Mouse (Mus musculus): ENCODE data around the gene Ubxn10. TPM values are rescaled to one million over a fixed set of nuclear protein-coding genes. Genes with fewer than 3 reads are reported as not detected.

Ubxn10 gene
- polyA plus RNA-seq, 1 experiment from 2014 or later: 0.68 TPM

- Histone ChIP-seq H3K9ac (no peak overlapping the region), H3K4me2 (no peak overlapping the region)
Observed at GRCm38 (mm10) chr4:138712096-138712495, 24.9 kb downstream of the Ubxn10 start.

GRCm38 (mm10) chr4:138711051-138711820 is 25.7 kb downstream of the Ubxn10 start:
- Histone ChIP-seq H3K4me2 (no peak overlapping the region), H3K27ac (replicated peaks) (no peak overlapping the region), H3K36me3 (no peaks in the 10 kb centered on the region), H3K9ac (no peak overlapping the region), H3K9me3 (no peaks in the 10 kb centered on the region), H3K4me1 (no peaks in the 10 kb centered on the region), H3K4me3 (no peak overlapping the region), H3K27me3 (replicated peaks) (peaks cover 23% of the 10 kb centered on the region)
- ATAC-seq (ENCODE audit: extremely low read depth, insufficient number of reproducible peaks, low FRiP score, low TSS enrichment): no peak
- 65% methylated on average over 17 of the region's 17 CpGs for WGBS

More at GRCm38 (mm10) chr4:138712096-138712495, 24.9 kb downstream of the Ubxn10 start:
- WGBS: 73% methylated on average over 11 of the region's 11 CpGs
- Histone ChIP-seq H3K4me1 (no peaks in the 10 kb centered on the region), H3K27ac (replicated peaks) (no peak overlapping the region), H3K4me3 (no peak overlapping the region), H3K36me3 (no peaks in the 10 kb centered on the region), H3K9me3 (no peaks in the 10 kb centered on the region), H3K27me3 (replicated peaks) (peaks cover 20% of the 10 kb centered on the region)
- no peak for ATAC-seq (ENCODE audit: extremely low read depth, insufficient number of reproducible peaks, low FRiP score, low TSS enrichment)

- 75% methylated on average over 11 of the region's 11 CpGs for WGBS
- no peak for ATAC-seq (ENCODE audit: extremely low read depth, insufficient number of reproducible peaks, low FRiP score, low TSS enrichment)
Observed at GRCm38 (mm10) chr4:138710633-138711032, 26.3 kb downstream of the Ubxn10 start.

GRCm38 (mm10) chr4:138709944-138710343 is 27.0 kb downstream of the Ubxn10 start:
- Histone ChIP-seq H3K36me3 (no peaks in the 10 kb centered on the region), H3K9ac (no peak overlapping the region)
- 71% methylated on average over 7 of the region's 7 CpGs for WGBS

More at GRCm38 (mm10) chr4:138710633-138711032, 26.3 kb downstream of the Ubxn10 start:
- H3K4me2 ChIP-seq: no peak overlapping the region
- H3K9me3 ChIP-seq: no peaks in the 10 kb centered on the region
- H3K9ac ChIP-seq: no peak overlapping the region
- H3K27ac ChIP-seq (replicated peaks): no peak overlapping the region
- H3K36me3 ChIP-seq: no peaks in the 10 kb centered on the region
- peaks cover 27% of the 10 kb centered on the region for H3K27me3 ChIP-seq (replicated peaks)
- no peaks in the 10 kb centered on the region for H3K4me1 ChIP-seq
- H3K4me3 ChIP-seq: no peak overlapping the region

GRCm38 (mm10) chr4:138709246-138709645 is 27.7 kb downstream of the Ubxn10 start:
- ATAC-seq (ENCODE audit: extremely low read depth, insufficient number of reproducible peaks, low FRiP score, low TSS enrichment): no peak
- no peak overlapping the region for H3K9ac ChIP-seq
- H3K36me3 ChIP-seq: no peaks in the 10 kb centered on the region
- H3K4me3 ChIP-seq: no peak overlapping the region
- peaks cover 27% of the 10 kb centered on the region for H3K27me3 ChIP-seq (replicated peaks)
- WGBS: 77% methylated on average over 11 of the region's 11 CpGs
- no peak overlapping the region for H3K27ac ChIP-seq (replicated peaks)
- no peaks in the 10 kb centered on the region for H3K9me3 ChIP-seq
- no peaks in the 10 kb centered on the region for H3K4me1 ChIP-seq
- H3K4me2 ChIP-seq: no peak overlapping the region

More at GRCm38 (mm10) chr4:138709944-138710343, 27.0 kb downstream of the Ubxn10 start:
- H3K27ac ChIP-seq (replicated peaks): no peak overlapping the region
- H3K27me3 ChIP-seq (replicated peaks): peaks cover 27% of the 10 kb centered on the region
- no peak overlapping the region for H3K4me2 ChIP-seq
- no peaks in the 10 kb centered on the region for H3K4me1 ChIP-seq
- H3K4me3 ChIP-seq: no peak overlapping the region
- no peak for ATAC-seq (ENCODE audit: extremely low read depth, insufficient number of reproducible peaks, low FRiP score, low TSS enrichment)
- H3K9me3 ChIP-seq: no peaks in the 10 kb centered on the region

GRCm38 (mm10) chr4:138708636-138709035 is 28.3 kb downstream of the Ubxn10 start:
- H3K4me3 ChIP-seq: no peak overlapping the region
- no peak overlapping the region for H3K27ac ChIP-seq (replicated peaks)
- H3K27me3 ChIP-seq (replicated peaks): peaks cover 29% of the 10 kb centered on the region
- no peaks in the 10 kb centered on the region for H3K36me3 ChIP-seq
- no peak for ATAC-seq (ENCODE audit: extremely low read depth, insufficient number of reproducible peaks, low FRiP score, low TSS enrichment)
- 5% methylated on average over 7 of the region's 7 CpGs for WGBS
- H3K9ac ChIP-seq: no peak overlapping the region
- no peaks in the 10 kb centered on the region for H3K4me1 ChIP-seq
- no peak overlapping the region for H3K4me2 ChIP-seq
- H3K9me3 ChIP-seq: no peaks in the 10 kb centered on the region

- no peaks in the 10 kb centered on the region for H3K9me3 ChIP-seq
- WGBS: 86% methylated on average over 8 of the region's 8 CpGs
Observed at GRCm38 (mm10) chr4:138706620-138707019, 30.3 kb downstream of the Ubxn10 start.

GRCm38 (mm10) chr4:138704169-138704568 is 32.8 kb downstream of the Ubxn10 start:
- Histone ChIP-seq H3K4me2 (no peak overlapping the region), H3K4me3 (no peak overlapping the region), H3K27ac (replicated peaks) (no peak overlapping the region), H3K9me3 (no peaks in the 10 kb centered on the region), H3K27me3 (replicated peaks) (peaks cover 43% of the 10 kb centered on the region), H3K9ac (no peak overlapping the region), H3K4me1 (no peaks in the 10 kb centered on the region), H3K36me3 (no peaks in the 10 kb centered on the region)
- ATAC-seq (ENCODE audit: extremely low read depth, insufficient number of reproducible peaks, low FRiP score, low TSS enrichment): no peak
- WGBS: 69% methylated on average over 4 of the region's 4 CpGs

More at GRCm38 (mm10) chr4:138706620-138707019, 30.3 kb downstream of the Ubxn10 start:
- no peak overlapping the region for H3K9ac ChIP-seq
- H3K27me3 ChIP-seq (replicated peaks): peaks cover 37% of the 10 kb centered on the region
- ATAC-seq (ENCODE audit: extremely low read depth, insufficient number of reproducible peaks, low FRiP score, low TSS enrichment): no peak
- no peaks in the 10 kb centered on the region for H3K36me3 ChIP-seq
- no peak overlapping the region for H3K4me2 ChIP-seq
- H3K4me3 ChIP-seq: no peak overlapping the region
- H3K27ac ChIP-seq (replicated peaks): no peak overlapping the region
- no peaks in the 10 kb centered on the region for H3K4me1 ChIP-seq

- Histone ChIP-seq H3K4me2 (no peak overlapping the region), H3K27ac (replicated peaks) (no peak overlapping the region), H3K4me3 (no peak overlapping the region), H3K9ac (no peak overlapping the region), H3K4me1 (no peaks in the 10 kb centered on the region), H3K9me3 (no peaks in the 10 kb centered on the region), H3K36me3 (no peaks in the 10 kb centered on the region), H3K27me3 (replicated peaks) (peaks cover 43% of the 10 kb centered on the region)
- WGBS: 41% methylated on average over 7 of the region's 7 CpGs
- no peak for ATAC-seq (ENCODE audit: extremely low read depth, insufficient number of reproducible peaks, low FRiP score, low TSS enrichment)
Observed at GRCm38 (mm10) chr4:138703591-138703990, 33.4 kb downstream of the Ubxn10 start.

- no peak overlapping the region for H3K9ac ChIP-seq
- H3K4me1 ChIP-seq: no peaks in the 10 kb centered on the region
- no peak overlapping the region for H3K27ac ChIP-seq (replicated peaks)
- WGBS: 63% methylated on average over 8 of the region's 8 CpGs
- ATAC-seq (ENCODE audit: extremely low read depth, insufficient number of reproducible peaks, low FRiP score, low TSS enrichment): no peak
- no peak overlapping the region for H3K4me2 ChIP-seq
- H3K27me3 ChIP-seq (replicated peaks): peaks cover 38% of the 10 kb centered on the region
- no peaks in the 10 kb centered on the region for H3K36me3 ChIP-seq
- no peaks in the 10 kb centered on the region for H3K9me3 ChIP-seq
- no peak overlapping the region for H3K4me3 ChIP-seq
Observed at GRCm38 (mm10) chr4:138702528-138702927, 34.4 kb downstream of the Ubxn10 start.

GRCm38 (mm10) chr4:138702031-138702430 is 34.9 kb downstream of the Ubxn10 start:
- no peak for ATAC-seq (ENCODE audit: extremely low read depth, insufficient number of reproducible peaks, low FRiP score, low TSS enrichment)
- H3K4me1 ChIP-seq: no peaks in the 10 kb centered on the region
- no peaks in the 10 kb centered on the region for H3K36me3 ChIP-seq
- H3K4me3 ChIP-seq: no peak overlapping the region
- no peak overlapping the region for H3K27ac ChIP-seq (replicated peaks)
- no peak overlapping the region for H3K4me2 ChIP-seq
- H3K9me3 ChIP-seq: no peaks in the 10 kb centered on the region
- 68% methylated on average over 2 of the region's 2 CpGs for WGBS
- H3K27me3 ChIP-seq (replicated peaks): peaks cover 42% of the 10 kb centered on the region
- no peak overlapping the region for H3K9ac ChIP-seq

GRCm38 (mm10) chr4:138701111-138701510 is 35.9 kb downstream of the Ubxn10 start:
- H3K36me3 ChIP-seq: no peaks in the 10 kb centered on the region
- no peaks in the 10 kb centered on the region for H3K9me3 ChIP-seq
- no peak overlapping the region for H3K4me2 ChIP-seq
- peaks cover 46% of the 10 kb centered on the region for H3K27me3 ChIP-seq (replicated peaks)
- no peak overlapping the region for H3K27ac ChIP-seq (replicated peaks)
- 57% methylated on average over 8 of the region's 8 CpGs for WGBS
- H3K9ac ChIP-seq: no peak overlapping the region
- ATAC-seq (ENCODE audit: extremely low read depth, insufficient number of reproducible peaks, low FRiP score, low TSS enrichment): no peak
- H3K4me1 ChIP-seq: no peaks in the 10 kb centered on the region
- no peak overlapping the region for H3K4me3 ChIP-seq
